Mouse (Mus musculus) forebrain, embryonic 14.5 days (tissue): ENCODE measurements at regions not wholly inside any gene's neighbourhood (a gene's known extent, or its start where the extent isn't known, plus 50 kb on each side); places are given as distances from the start of the nearest gene placed in this dataset.

Experiments
- ATAC-seq: fragments of 200-750 bp; cut with Nextera tagmentation; 2 replicates; pipeline ENCODE4 v1.8.0; 2017; ENCODE audit warnings: mild to moderate bottlenecking, moderate library complexity
- DNase-seq: peaks from one replicate; pipeline ENCODE4 v3.0.0-alpha.2; 2015; ENCODE audit warnings: low spot score
- H3K27ac ChIP-seq: fragments of 300-500 bp; sonication (generic); 2 replicates; pipeline ENCODE4 v1.5.1; 2014; ENCODE audit warnings: low read depth, mild to moderate bottlenecking, control low read depth, low read length, moderate library complexity
- H3K27me3 ChIP-seq: fragments of 300-500 bp; sonication (generic); replicated peaks from 2 replicates; pipeline ENCODE4 v1.6.1; 2014; ENCODE audit warnings: low read length, control low read depth, mixed read lengths; ENCODE audit not compliant: control insufficient read depth, insufficient read depth
- H3K36me3 ChIP-seq: fragments of 300-500 bp; sonication (generic); 2 replicates; pipeline ENCODE4 v1.6.1; 2014; ENCODE audit warnings: low read length, control low read depth; ENCODE audit not compliant: control insufficient read depth, insufficient read depth
- H3K4me1 ChIP-seq: fragments of 300-500 bp; sonication (generic); 2 replicates; pipeline ENCODE4 v1.6.1; 2014; ENCODE audit warnings: antibody characterized with exemption, low read length, control low read depth; ENCODE audit not compliant: control insufficient read depth, insufficient read depth
- H3K4me2 ChIP-seq: fragments of 300-500 bp; sonication (generic); 2 replicates; pipeline ENCODE4 v1.6.1; 2014; ENCODE audit warnings: mild to moderate bottlenecking, control low read depth, low read length
- H3K4me3 ChIP-seq: fragments of 300-500 bp; sonication (generic); 2 replicates; pipeline ENCODE4 v1.5.1; 2014; ENCODE audit warnings: low read depth, low read length, control low read depth
- H3K9ac ChIP-seq: fragments of 300-500 bp; sonication (generic); 2 replicates; pipeline ENCODE4 v1.6.1; 2014; ENCODE audit warnings: mild to moderate bottlenecking, low read length, control low read depth, moderate library complexity
- H3K9me3 ChIP-seq: fragments of 300-500 bp; sonication (generic); replicated peaks from 2 replicates; pipeline ENCODE4 v1.6.1; 2016; ENCODE audit warnings: low read length, control low read depth, mixed read lengths; ENCODE audit not compliant: control insufficient read depth
- WGBS: fragments of 180-500 bp; shearing (Covaris S2); extraction: QIAGEN DNeasy Blood & Tissue Kit; methylation state at CpG from one replicate; pipeline ENCODE4 v1.1.7; 2014; 5-methylcytosine and 5-hydroxymethylcytosine counted together

DNA sequence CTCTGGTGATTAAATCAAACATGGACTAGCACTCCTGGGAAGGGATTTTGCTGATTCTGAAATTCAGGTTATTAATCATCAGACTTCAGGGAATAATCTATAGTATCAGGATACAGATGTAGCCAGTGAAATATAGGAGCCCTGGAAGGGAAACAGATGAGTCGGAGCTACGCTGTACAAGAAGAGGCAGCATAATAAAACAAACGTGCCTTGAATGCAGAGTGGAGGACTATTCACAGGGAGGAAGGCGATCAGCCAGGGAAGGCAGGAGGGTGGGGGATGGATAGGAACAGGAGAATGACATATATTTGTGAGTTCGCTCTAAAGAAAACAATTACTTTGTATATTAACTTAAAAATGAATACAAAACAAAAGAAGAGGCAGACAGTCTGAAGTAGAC, 286.6 kb upstream of the Got2 start:
- no peaks in the 10 kb centered on the region for H3K36me3 ChIP-seq
- no peak overlapping the region for H3K9ac ChIP-seq
- no peaks in the 10 kb centered on the region; the same call in 1 of the 2 replicates for H3K9me3 ChIP-seq
- 55% methylated on average over 5 of the region's 5 CpGs for WGBS
- H3K27ac ChIP-seq = no peak overlapping the region
- no peaks in the 10 kb centered on the region for H3K4me1 ChIP-seq
- peak; percentile 83; the same call in 1 of the 2 replicates for ATAC-seq
- H3K4me2 ChIP-seq = no peak overlapping the region
- H3K4me3 ChIP-seq = no peak overlapping the region
- no peaks in the 10 kb centered on the region for H3K27me3 ChIP-seq
- peak; percentile 71 for DNase-seq

GRCm38 (mm10) chr8:96164933-96165332, 276.6 kb upstream of the Got2 start:
- Histone ChIP-seq H3K4me3 (no peak overlapping the region), H3K4me2 (no peak overlapping the region), H3K9me3 (no peaks in the 10 kb centered on the region), H3K36me3 (no peaks in the 10 kb centered on the region), H3K27me3 (no peaks in the 10 kb centered on the region), H3K4me1 (no peaks in the 10 kb centered on the region), H3K27ac (no peak overlapping the region), H3K9ac (no peak overlapping the region)
- DNase-seq = no peak
- no peak for ATAC-seq
- WGBS = 93% methylated on average over 8 of the region's 8 CpGs

DNA sequence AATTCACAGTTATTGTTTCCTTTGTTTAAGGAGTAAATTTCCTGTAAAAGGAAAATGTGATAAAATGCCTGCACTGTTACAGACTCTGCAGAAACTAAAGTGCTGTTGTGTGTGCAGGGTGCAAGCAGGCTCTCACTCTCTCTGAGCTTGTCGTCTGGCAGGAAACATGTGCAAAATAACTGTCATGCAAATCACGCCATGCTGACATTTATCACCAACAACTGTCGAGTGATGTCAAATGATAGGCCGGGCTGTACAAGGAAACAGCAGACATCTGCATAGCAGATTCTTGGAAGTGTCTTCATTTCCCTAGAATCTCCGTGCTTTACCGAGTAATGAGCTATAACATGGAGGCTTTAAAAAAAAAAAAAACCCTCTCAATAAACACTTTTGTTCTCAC, 271.6 kb upstream of the Got2 start:
- ATAC-seq (peak; percentile 74; the same call in 1 of the 2 replicates), DNase-seq (peak; percentile 73)
- Histone ChIP-seq H3K9me3 (no peaks in the 10 kb centered on the region), H3K27ac (no peak overlapping the region), H3K4me1 (no peaks in the 10 kb centered on the region), H3K9ac (no peak overlapping the region), H3K27me3 (no peaks in the 10 kb centered on the region), H3K36me3 (no peaks in the 10 kb centered on the region), H3K4me2 (no peak overlapping the region), H3K4me3 (no peak overlapping the region)
- WGBS = 47% methylated on average over 6 of the region's 6 CpGs

DNA sequence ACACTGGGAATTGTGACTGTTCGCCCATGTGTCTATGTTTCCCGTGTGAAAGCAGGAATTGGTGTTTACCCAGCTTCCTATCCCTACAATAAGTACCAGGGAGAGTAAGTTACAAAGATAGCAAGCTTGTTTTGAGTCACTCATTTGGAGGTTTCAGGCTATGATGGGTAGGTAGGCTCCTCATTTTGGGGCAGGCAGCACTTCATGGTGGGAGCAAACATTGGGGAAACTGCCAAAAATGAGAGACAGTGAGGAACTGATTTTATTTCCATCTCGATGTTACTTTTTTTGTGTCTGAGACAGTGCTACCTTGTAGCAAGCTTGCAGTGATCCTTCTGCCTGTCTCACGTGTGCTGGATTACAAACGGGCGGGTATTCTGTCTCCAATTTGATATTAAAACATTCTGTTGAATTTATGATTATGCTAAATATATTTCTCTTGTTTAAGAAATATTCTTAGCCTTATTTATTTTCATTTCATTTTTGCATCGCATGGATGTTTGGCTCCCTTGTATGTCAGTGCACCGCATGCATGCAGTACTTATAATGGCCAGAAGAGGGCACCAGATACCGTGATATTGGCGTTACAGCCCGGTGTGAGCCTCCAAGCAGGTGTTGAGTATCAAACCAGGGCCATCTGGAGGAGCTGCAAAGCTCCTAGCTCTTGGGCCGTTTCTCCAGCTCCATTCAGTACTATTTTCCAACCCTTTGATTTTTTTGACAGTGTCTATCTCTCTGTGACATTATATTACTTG, 264.3 kb upstream of the Got2 start:
- no peaks in the 10 kb centered on the region for H3K36me3 ChIP-seq
- H3K4me2 ChIP-seq = no peak overlapping the region
- no peaks in the 10 kb centered on the region for H3K9me3 ChIP-seq
- no peak overlapping the region for H3K4me3 ChIP-seq
- H3K27ac ChIP-seq = no peak overlapping the region
- H3K27me3 ChIP-seq = no peaks in the 10 kb centered on the region
- peak; percentile 73 for ATAC-seq
- 43% methylated on average over 12 of the region's 12 CpGs for whole genome bisulfite sequencing
- no peak overlapping the region for H3K9ac ChIP-seq
- no peaks in the 10 kb centered on the region for H3K4me1 ChIP-seq
- DNase-seq = peak; percentile 30

- H3K9me3 ChIP-seq = no peaks in the 10 kb centered on the region
- ATAC-seq (no peak), DNase-seq (no peak)
- H3K4me2 ChIP-seq = no peak overlapping the region
- H3K4me1 ChIP-seq = no peaks in the 10 kb centered on the region
- no peaks in the 10 kb centered on the region for H3K36me3 ChIP-seq
- H3K4me3 ChIP-seq = no peak overlapping the region
- no peak overlapping the region for H3K27ac ChIP-seq
- WGBS = 88% methylated on average over 10 of the region's 10 CpGs
- H3K27me3 ChIP-seq = no peaks in the 10 kb centered on the region
- no peak overlapping the region for H3K9ac ChIP-seq
These were observed 263.7 kb upstream of the Got2 start for GRCm38 (mm10) chr8:96152056-96152455.

GRCm38 (mm10) chr8:96151065-96151472, 262.7 kb upstream of the Got2 start:
- WGBS = 83% methylated on average over 16 of the region's 16 CpGs
- ATAC-seq (no peak), DNase-seq (no peak)
- Histone ChIP-seq H3K9ac (no peak overlapping the region), H3K9me3 (no peaks in the 10 kb centered on the region), H3K4me3 (no peak overlapping the region), H3K4me1 (no peaks in the 10 kb centered on the region), H3K27ac (no peak overlapping the region), H3K27me3 (no peaks in the 10 kb centered on the region), H3K36me3 (no peaks in the 10 kb centered on the region), H3K4me2 (no peak overlapping the region)

- 23% methylated on average over 5 of the region's 5 CpGs for WGBS
- peak; percentile 34 for DNase-seq
- no peak overlapping the region for H3K4me2 ChIP-seq
- no peak overlapping the region for H3K9ac ChIP-seq
- H3K27me3 ChIP-seq = no peaks in the 10 kb centered on the region
- no peak overlapping the region for H3K4me3 ChIP-seq
- ATAC-seq = no peak
- H3K4me1 ChIP-seq = no peaks in the 10 kb centered on the region
- no peak overlapping the region for H3K27ac ChIP-seq
- no peaks in the 10 kb centered on the region for H3K9me3 ChIP-seq
- no peaks in the 10 kb centered on the region for H3K36me3 ChIP-seq
These were observed 243.8 kb upstream of the Got2 start for GRCm38 (mm10) chr8:96132183-96132582.

DNA sequence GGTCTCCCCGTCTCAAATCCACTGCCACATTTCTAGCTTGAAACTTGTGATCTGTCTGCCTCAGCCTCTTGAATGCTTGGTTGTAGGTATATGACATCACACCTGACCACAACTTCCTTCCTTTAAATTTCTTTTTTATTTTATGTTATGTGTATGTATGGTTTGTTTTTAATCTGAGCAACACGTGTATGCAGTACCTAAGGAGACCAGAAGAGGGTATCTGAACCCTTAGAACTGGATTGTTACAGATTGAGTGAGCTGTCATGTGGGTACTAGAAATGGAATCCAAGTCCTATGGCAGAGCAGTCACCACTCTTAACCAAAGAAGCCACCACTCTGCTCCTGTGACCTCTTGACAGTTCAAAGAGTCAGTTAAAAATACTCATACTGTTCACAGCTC, 240.0 kb upstream of the Got2 start:
- ATAC-seq = no peak
- WGBS = 78% methylated on average over 2 of the region's 2 CpGs
- no peaks in the 10 kb centered on the region for H3K36me3 ChIP-seq

DNA sequence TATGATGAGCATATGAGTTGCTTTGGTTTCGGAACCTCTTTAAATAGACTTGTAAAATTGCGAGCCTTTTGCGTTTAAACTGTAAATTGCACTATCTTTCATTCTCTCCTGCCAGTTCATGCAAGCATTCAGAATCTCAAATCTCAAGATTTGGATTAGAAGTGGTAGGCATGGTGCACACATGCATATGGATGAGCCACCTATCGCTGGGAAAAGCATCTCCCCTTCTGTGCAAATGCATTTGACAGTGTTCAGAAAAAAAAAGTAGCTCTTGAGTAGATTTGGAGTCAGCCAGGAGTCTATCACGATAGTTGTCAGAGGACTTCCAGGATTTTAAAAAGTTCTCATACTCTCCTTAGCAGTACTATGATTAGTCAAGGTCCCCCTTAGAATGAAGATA, 212.5 kb upstream of the Got2 start:
- no peak overlapping the region for H3K27ac ChIP-seq
- no peak for ATAC-seq
- no peak overlapping the region for H3K4me2 ChIP-seq
- WGBS = 78% methylated on average over 5 of the region's 5 CpGs
- peaks cover 6% of the 10 kb centered on the region; the same call in 1 of the 2 replicates for H3K4me1 ChIP-seq
- no peak overlapping the region for H3K4me3 ChIP-seq
- no peaks in the 10 kb centered on the region for H3K36me3 ChIP-seq
- H3K27me3 ChIP-seq = no peaks in the 10 kb centered on the region
- DNase-seq = no peak
- no peak overlapping the region for H3K9ac ChIP-seq
- no peaks in the 10 kb centered on the region for H3K9me3 ChIP-seq

More for the DNA sequence above, 240.0 kb upstream of the Got2 start:
- H3K9me3 ChIP-seq = no peaks in the 10 kb centered on the region
- no peak overlapping the region for H3K27ac ChIP-seq
- no peak overlapping the region for H3K4me2 ChIP-seq
- H3K4me1 ChIP-seq = no peaks in the 10 kb centered on the region
- no peaks in the 10 kb centered on the region for H3K27me3 ChIP-seq
- H3K4me3 ChIP-seq = no peak overlapping the region
- H3K9ac ChIP-seq = no peak overlapping the region
- DNase-seq = no peak
